Mouse (Mus musculus): ENCODE measurements around the gene Cxxc4. TPM values are rescaled to one million over a fixed set of nuclear protein-coding genes. Genes with fewer than 3 reads are reported as not detected.

Cxxc4 gene
- polyA plus RNA-seq, 1 experiment from 2014 or later, result 3.9 TPM

DNA sequence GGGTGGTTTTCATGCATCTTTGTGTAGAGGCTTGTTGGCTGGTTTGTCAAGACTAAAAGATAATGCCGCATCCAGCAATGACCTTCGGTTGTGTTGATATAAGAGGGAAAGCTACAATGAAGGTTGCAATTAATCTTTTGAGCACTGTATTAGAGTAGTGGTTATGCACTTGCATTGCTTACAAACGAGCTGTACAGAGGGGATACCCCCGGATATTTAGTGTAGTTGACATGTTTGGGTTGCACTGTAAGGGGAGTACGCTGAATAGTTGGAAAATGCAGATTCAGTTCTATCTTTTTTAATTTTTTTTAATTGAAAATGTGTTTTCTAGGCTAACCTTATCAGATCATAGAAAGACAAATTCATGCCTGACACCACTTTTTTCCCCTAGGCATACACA lies 22.4 kb downstream of the Cxxc4 start:
- WGBS, result 77% methylated on average over 5 of the region's 5 CpGs
- no peaks in the 10 kb centered on the region for H3K27me3 ChIP-seq (replicated peaks)
- no peaks in the 10 kb centered on the region for H3K9me3 ChIP-seq
- no peak for ATAC-seq (ENCODE audit: extremely low read depth, insufficient number of reproducible peaks, low FRiP score, low TSS enrichment)
- H3K4me3 ChIP-seq, result no peak overlapping the region
- no peak overlapping the region for H3K27ac ChIP-seq (replicated peaks)
- no peak overlapping the region for H3K4me2 ChIP-seq
- H3K4me1 ChIP-seq, result peaks cover 2% of the 10 kb centered on the region; the same call in 1 of the 2 replicates
- H3K9ac ChIP-seq, result no peak overlapping the region
- H3K36me3 ChIP-seq, result no peaks in the 10 kb centered on the region

DNA sequence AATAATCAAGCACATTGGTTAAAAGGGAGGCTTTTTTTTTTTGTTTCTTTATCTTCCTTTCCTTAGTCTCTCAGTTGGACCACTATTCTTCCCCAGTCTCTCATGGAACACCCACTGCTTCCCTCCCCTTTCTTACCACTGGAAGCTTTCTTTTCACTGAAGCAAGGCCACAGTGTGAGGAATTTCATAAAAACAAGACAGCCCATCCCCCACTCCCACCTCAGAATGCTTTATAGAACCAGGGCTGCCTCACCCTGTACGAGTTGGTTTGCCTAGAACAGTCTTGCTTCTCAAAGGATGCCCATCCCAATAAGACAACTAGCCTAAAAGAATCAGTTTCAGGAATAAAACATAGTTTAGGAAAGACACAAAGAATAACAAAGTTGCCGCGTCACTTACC lies 23.0 kb downstream of the Cxxc4 start:
- Histone ChIP-seq H3K9me3 (no peaks in the 10 kb centered on the region), H3K9ac (no peak overlapping the region), H3K27me3 (replicated peaks) (no peaks in the 10 kb centered on the region), H3K4me2 (no peak overlapping the region), H3K4me3 (no peak overlapping the region), H3K4me1 (no peaks in the 10 kb centered on the region), H3K36me3 (no peaks in the 10 kb centered on the region), H3K27ac (replicated peaks) (no peak overlapping the region)
- 76% methylated on average over 3 of the region's 3 CpGs for WGBS
- ATAC-seq (ENCODE audit: extremely low read depth, insufficient number of reproducible peaks, low FRiP score, low TSS enrichment), result no peak

DNA sequence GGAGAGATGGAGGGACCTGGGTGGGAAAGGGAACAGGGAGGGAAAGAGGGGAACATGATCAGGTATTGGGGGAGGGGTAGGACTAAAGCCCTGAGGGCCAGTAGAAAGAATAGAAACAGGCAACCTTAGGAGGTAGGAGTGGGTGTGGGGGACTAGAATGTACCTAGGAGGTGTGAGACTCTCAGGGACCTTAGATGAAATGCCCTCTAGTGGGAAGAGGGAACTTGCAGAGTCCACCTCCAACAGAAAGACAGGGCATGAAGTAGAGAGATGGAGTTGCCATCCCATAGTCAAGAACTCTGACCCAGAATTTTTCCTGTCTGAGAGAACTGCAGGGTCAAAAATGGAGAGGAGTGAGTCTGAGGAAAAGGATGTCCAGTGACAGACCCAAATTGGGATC lies 43.4 kb downstream of the Cxxc4 start:
- ATAC-seq (ENCODE audit: extremely low read depth, insufficient number of reproducible peaks, low FRiP score, low TSS enrichment), result no peak
- no peaks in the 10 kb centered on the region for H3K36me3 ChIP-seq
- no peaks in the 10 kb centered on the region for H3K27me3 ChIP-seq (replicated peaks)

DNA sequence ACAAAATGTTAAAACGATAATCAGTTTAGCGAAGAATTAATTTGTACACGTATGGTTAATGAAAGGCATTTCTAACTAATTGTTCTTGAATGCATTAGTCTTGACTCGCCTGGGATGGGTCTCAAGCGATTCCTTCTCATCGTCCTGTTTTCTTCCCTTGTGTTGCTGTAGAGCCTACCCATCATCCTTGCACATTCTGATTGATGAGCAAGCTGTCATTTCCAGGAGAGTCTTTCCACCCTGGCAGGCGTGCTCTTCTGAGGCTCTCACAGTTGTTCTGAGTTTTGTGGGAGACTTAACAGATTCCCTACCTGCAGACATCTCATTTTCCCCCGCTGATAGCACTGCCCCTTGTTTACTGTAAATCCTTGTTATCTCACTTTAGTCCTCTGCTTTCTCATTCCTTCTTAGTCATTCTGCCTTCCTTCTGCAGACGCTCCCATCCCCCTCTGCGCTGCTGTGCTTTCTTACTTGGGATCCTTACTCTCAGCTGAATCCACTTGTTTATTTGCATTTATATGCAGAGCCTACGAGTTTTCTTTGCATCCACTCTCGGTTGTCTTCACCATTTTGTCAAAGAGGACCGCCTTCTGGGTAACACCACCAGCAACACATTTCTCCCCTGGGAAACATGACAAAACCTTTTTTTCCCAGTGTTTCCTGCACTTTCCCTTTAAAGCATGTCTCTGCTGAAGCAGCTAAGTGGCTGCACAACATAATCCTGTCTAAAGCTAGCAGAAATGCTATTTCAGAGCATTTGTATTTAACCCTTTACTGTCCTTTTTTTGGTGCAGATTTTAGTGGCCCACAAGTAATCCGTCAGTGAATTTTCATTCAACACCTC lies 45.5 kb downstream of the Cxxc4 start:
- Histone ChIP-seq H3K4me3 (peak overlapping the region; percentile 32), H3K9ac (peak overlapping the region; percentile 52; the same call in 1 of the 2 replicates), H3K27ac (replicated peaks) (no peak overlapping the region), H3K9me3 (no peaks in the 10 kb centered on the region), H3K4me2 (peak overlapping the region; percentile 57), H3K36me3 (no peaks in the 10 kb centered on the region), H3K27me3 (replicated peaks) (no peaks in the 10 kb centered on the region), H3K4me1 (no peaks in the 10 kb centered on the region; the same call in 1 of the 2 replicates)
- ATAC-seq (ENCODE audit: extremely low read depth, insufficient number of reproducible peaks, low FRiP score, low TSS enrichment), result no peak
- WGBS, result 21% methylated on average over 14 of the region's 14 CpGs

More for the DNA sequence above, 43.4 kb downstream of the Cxxc4 start:
- peaks cover 4% of the 10 kb centered on the region for H3K4me1 ChIP-seq
- H3K9ac ChIP-seq, result no peak overlapping the region
- H3K27ac ChIP-seq (replicated peaks), result no peak overlapping the region
- H3K4me2 ChIP-seq, result no peak overlapping the region
- no peaks in the 10 kb centered on the region for H3K9me3 ChIP-seq
- H3K4me3 ChIP-seq, result no peak overlapping the region

DNA sequence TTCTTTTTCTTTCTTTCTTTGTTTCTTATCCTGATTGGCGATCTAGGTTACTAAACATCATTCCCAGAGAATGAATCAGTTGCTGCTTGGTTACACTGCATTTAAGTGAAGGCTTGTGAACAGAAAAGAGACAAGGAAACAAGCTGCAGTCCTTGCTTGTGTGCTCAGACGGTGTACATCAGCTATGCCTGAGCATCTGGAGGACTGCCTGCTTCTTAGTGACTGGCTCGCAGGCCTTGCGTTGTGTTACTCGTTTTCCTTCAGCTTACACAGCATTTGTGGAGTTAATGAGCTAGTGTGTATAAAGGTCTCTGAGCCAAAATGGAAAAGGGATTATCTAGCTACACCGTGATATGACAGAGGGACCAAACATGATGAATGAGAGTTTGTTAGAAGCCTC lies 58.9 kb downstream of the Cxxc4 start:
- Histone ChIP-seq H3K27me3 (replicated peaks) (no peaks in the 10 kb centered on the region), H3K4me2 (no peak overlapping the region), H3K4me1 (no peaks in the 10 kb centered on the region), H3K36me3 (no peaks in the 10 kb centered on the region), H3K9ac (no peak overlapping the region), H3K27ac (replicated peaks) (no peak overlapping the region), H3K9me3 (no peaks in the 10 kb centered on the region), H3K4me3 (no peak overlapping the region)
- WGBS, result 70% methylated on average over 6 of the region's 6 CpGs
- ATAC-seq (ENCODE audit: extremely low read depth, insufficient number of reproducible peaks, low FRiP score, low TSS enrichment), result no peak

DNA sequence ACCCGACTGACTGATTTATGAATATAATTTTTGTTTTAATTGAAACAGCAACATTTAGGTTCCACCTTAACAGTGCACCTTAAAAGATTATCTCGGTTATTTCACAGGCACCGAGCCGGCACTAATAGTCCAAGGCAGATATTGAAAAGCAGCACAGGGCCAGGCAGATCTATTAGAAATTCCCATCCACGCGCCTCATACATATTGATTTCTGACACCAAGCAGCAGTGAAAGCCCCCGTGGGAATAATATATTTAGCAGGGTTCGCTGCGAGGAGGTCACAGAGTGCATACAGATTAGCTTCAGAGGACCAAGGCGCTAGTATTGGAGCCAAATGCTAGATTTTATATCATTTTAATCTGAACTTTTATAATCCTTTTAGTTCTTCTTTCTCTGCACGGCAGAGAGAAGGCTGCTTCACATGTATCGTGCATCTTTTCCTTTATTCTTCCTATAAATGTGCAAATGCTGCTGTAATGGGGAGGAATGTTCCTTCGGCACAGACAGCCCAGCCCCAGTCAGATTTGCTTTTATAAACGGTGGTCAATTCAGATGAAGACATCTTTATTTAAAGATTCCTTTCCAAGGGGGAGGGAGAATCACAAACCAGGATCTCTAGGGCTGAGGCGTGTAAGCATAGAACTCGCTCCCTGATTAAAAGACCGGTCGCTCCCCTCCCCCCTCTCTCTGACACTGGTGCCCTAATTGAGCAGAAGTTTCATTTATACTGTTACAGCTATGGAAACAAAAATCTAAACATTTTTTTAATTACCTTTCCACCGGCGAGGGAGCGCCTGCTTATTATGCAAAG lies 66.6 kb downstream of the Cxxc4 start:
- Histone ChIP-seq H3K27ac (replicated peaks) (no peak overlapping the region), H3K4me3 (peak overlapping the region; percentile 50), H3K9ac (peak overlapping the region; percentile 67), H3K4me2 (peak overlapping the region; percentile 72), H3K4me1 (peaks cover 28% of the 10 kb centered on the region), H3K27me3 (replicated peaks) (no peaks in the 10 kb centered on the region), H3K9me3 (no peaks in the 10 kb centered on the region), H3K36me3 (no peaks in the 10 kb centered on the region)
- 19% methylated on average over 21 of the region's 21 CpGs for WGBS
- ATAC-seq (ENCODE audit: extremely low read depth, insufficient number of reproducible peaks, low FRiP score, low TSS enrichment), result no peak

DNA sequence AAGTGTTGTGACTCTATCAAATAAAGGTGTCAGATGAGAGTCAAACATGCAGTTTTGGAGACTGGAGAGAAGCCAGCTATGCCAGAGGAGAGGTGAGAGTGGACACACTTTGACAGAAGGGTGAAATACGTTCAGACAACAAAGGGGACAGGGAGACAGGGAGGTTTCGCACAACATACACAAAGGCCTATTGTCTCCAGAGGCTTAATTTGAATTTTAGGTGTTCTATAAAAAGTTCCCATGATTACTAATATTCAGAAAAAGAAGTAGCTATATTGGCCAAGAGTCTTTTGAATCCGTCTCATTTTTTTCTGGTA lies 67.2 kb downstream of the Cxxc4 start:
- Histone ChIP-seq H3K4me2 (peak overlapping the region; percentile 72), H3K4me1 (peaks cover 28% of the 10 kb centered on the region), H3K9me3 (no peaks in the 10 kb centered on the region), H3K36me3 (no peaks in the 10 kb centered on the region), H3K27me3 (replicated peaks) (no peaks in the 10 kb centered on the region), H3K4me3 (peak overlapping the region; percentile 50), H3K27ac (replicated peaks) (no peak overlapping the region), H3K9ac (peak overlapping the region; percentile 67; the same call in 1 of the 2 replicates)
- no peak for ATAC-seq (ENCODE audit: extremely low read depth, insufficient number of reproducible peaks, low FRiP score, low TSS enrichment)
- 37% methylated on average over 3 of the region's 3 CpGs for WGBS

DNA sequence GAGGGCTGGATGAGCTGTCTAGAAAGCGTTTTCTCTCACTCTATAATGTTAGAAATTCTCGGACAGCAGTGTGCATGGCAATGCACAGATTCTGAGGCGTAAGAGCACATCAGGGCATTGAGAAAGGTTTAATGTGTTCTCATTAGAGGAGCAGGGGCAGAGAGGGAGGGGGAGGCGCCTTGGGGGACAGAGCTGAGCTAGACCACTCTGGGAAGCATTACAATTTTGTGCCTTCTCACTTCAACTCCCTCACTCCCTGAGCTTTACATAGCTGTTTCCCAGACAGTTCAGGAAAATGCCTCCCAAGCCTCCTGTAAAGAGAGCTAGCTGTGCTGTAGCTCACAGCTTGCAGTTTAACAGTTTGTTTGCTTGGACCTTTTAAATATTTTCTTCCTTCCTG lies 70.2 kb downstream of the Cxxc4 start:
- WGBS, result 39% methylated on average over 4 of the region's 4 CpGs
- Histone ChIP-seq H3K27ac (replicated peaks) (0 out of 2 replicates have a peak overlapping the region, but pooled peaks have one; percentile 15), H3K9me3 (no peaks in the 10 kb centered on the region), H3K4me2 (no peak overlapping the region), H3K36me3 (no peaks in the 10 kb centered on the region), H3K4me1 (peaks cover 28% of the 10 kb centered on the region), H3K4me3 (no peak overlapping the region), H3K27me3 (replicated peaks) (no peaks in the 10 kb centered on the region), H3K9ac (no peak overlapping the region)
- no peak for ATAC-seq (ENCODE audit: extremely low read depth, insufficient number of reproducible peaks, low FRiP score, low TSS enrichment)

DNA sequence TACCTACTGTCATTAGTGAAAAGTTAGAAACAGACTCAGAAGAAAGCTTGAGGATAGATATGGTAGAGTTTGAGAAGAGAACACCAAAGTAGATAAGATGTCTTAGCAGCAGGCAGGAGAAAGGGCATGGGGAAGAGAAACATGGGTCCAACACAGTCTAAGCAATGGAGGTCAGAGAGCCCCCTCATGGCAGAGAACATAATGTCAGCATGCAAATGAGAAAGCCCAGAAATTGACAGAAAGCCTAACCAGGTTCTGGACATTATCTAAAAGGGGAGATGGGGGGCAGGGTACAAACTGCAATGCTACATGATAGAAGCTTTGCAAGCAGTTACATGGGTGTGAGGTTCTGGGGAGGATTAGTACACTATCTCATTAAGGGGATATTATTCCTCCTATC lies 71.5 kb downstream of the Cxxc4 start:
- Histone ChIP-seq H3K4me3 (no peak overlapping the region), H3K4me1 (peaks cover 25% of the 10 kb centered on the region), H3K9ac (no peak overlapping the region), H3K27me3 (replicated peaks) (no peaks in the 10 kb centered on the region), H3K9me3 (no peaks in the 10 kb centered on the region), H3K4me2 (no peak overlapping the region), H3K36me3 (no peaks in the 10 kb centered on the region), H3K27ac (replicated peaks) (no peak overlapping the region)
- no peak for ATAC-seq (ENCODE audit: extremely low read depth, insufficient number of reproducible peaks, low FRiP score, low TSS enrichment)

Data from heart, embryonic 13.5 days (tissue).